Mouse (Mus musculus): Measurements from ENCODE around the gene Tcf7l2. TPM values are rescaled to one million over a fixed set of nuclear protein-coding genes. Genes with fewer than 3 reads are reported as not detected.

Tcf7l2 gene
- polyA plus RNA-seq, 1 experiment = 5.4 TPM

GRCm38 (mm10) chr19:55719524-55720408 is 21.9 kb upstream of the Tcf7l2 start:
- TF ChIP-seq POLR2A (IDR thresholded peaks at IDR 0.05; ENCODE audit: insufficient read length, low read depth) (no peak), MYOD1 (IDR thresholded peaks at IDR 0.05; ENCODE audit: control insufficient read depth in 1 of 3, insufficient read length in 2 of 3, low read depth in 2 of 3) (peak in 1 of 3 experiments; percentile 8), MYOG (IDR thresholded peaks at IDR 0.05; ENCODE audit: control insufficient read depth in 1 of 3, insufficient read depth in 1 of 3, insufficient read length in 2 of 3, low read depth in 2 of 3) (peak in 1 of 3 experiments; percentile 76)
- Histone ChIP-seq H3K4me2 (ENCODE audit: low read depth) (peak overlapping the region; percentile 86), H3K36me3 (ENCODE audit: control insufficient read depth, insufficient read depth) (no peaks in the 10 kb centered on the region), H3K79me2 (ENCODE audit: control insufficient read depth, insufficient read depth) (no peaks in the 10 kb centered on the region), H3K27me3 (ENCODE audit: control insufficient read depth, insufficient read depth, insufficient read length) (no peaks in the 10 kb centered on the region), H3ac (ENCODE audit: control insufficient read depth, insufficient read length) (no peak overlapping the region), H3K4me3 (peak overlapping the region; percentile 8)

GRCm38 (mm10) chr19:55720409-55721092 is 21.1 kb upstream of the Tcf7l2 start:
- H3K79me2 ChIP-seq (ENCODE audit: control insufficient read depth, insufficient read depth) = no peaks in the 10 kb centered on the region
- H3K36me3 ChIP-seq (ENCODE audit: control insufficient read depth, insufficient read depth) = no peaks in the 10 kb centered on the region
- H3K4me3 ChIP-seq = peak overlapping the region; percentile 8
- H3ac ChIP-seq (ENCODE audit: control insufficient read depth, insufficient read length) = no peak overlapping the region
- H3K4me2 ChIP-seq (ENCODE audit: low read depth) = peak overlapping the region; percentile 86
- H3K27me3 ChIP-seq (ENCODE audit: control insufficient read depth, insufficient read depth, insufficient read length) = no peaks in the 10 kb centered on the region
- TF ChIP-seq MYOD1 (IDR thresholded peaks at IDR 0.05; ENCODE audit: control insufficient read depth in 1 of 3, insufficient read length in 2 of 3, low read depth in 2 of 3) = peak; percentile 94 to 98 (median 96)
- peak; percentile 23 for TF ChIP-seq TCF3 (IDR thresholded peaks at IDR 0.05; ENCODE audit: insufficient read length, low read depth)
- peak in 1 of 3 experiments; percentile 56 for TF ChIP-seq MYOG (IDR thresholded peaks at IDR 0.05; ENCODE audit: control insufficient read depth in 1 of 3, insufficient read depth in 1 of 3, insufficient read length in 2 of 3, low read depth in 2 of 3)
- no peak for TF ChIP-seq USF1 (IDR thresholded peaks at IDR 0.05; ENCODE audit: low read depth)
- TF ChIP-seq TCF12 (IDR thresholded peaks at IDR 0.05; ENCODE audit: insufficient read depth, poor library complexity, severe bottlenecking) = peak; percentile 73
- TF ChIP-seq CEBPB (IDR thresholded peaks at IDR 0.05; ENCODE audit: insufficient read depth, poor library complexity, severe bottlenecking) = 0 out of 2 replicates have a peak, but pooled peaks have one; percentile 30
- TF ChIP-seq SRF (IDR thresholded peaks at IDR 0.05; ENCODE audit: control insufficient read depth, insufficient read length, low read depth) = no peak

- H3K4me2 ChIP-seq (ENCODE audit: low read depth) = no peak overlapping the region
- no peaks in the 10 kb centered on the region for H3K79me2 ChIP-seq (ENCODE audit: control insufficient read depth, insufficient read depth)
- H3K27me3 ChIP-seq (ENCODE audit: control insufficient read depth, insufficient read depth, insufficient read length) = no peaks in the 10 kb centered on the region
Observed at GRCm38 (mm10) chr19:55722376-55722775, 19.2 kb upstream of the Tcf7l2 start.

GRCm38 (mm10) chr19:55729376-55729775 is 12.2 kb upstream of the Tcf7l2 start:
- Histone ChIP-seq H3K4me2 (ENCODE audit: low read depth) (no peak overlapping the region), H3K27me3 (ENCODE audit: control insufficient read depth, insufficient read depth, insufficient read length) (no peaks in the 10 kb centered on the region), H3K4me3 (no peak overlapping the region), H3K79me2 (ENCODE audit: control insufficient read depth, insufficient read depth) (no peaks in the 10 kb centered on the region), H3ac (ENCODE audit: control insufficient read depth, insufficient read length) (no peak overlapping the region), H3K36me3 (ENCODE audit: control insufficient read depth, insufficient read depth) (no peaks in the 10 kb centered on the region)
- TF ChIP-seq CEBPB (IDR thresholded peaks at IDR 0.05; ENCODE audit: insufficient read depth, poor library complexity, severe bottlenecking) = no peak
- TF ChIP-seq MYOG (IDR thresholded peaks at IDR 0.05; ENCODE audit: control insufficient read depth in 1 of 3, insufficient read depth in 1 of 3, insufficient read length in 2 of 3, low read depth in 2 of 3) = no peak
- no peak for TF ChIP-seq POLR2A (IDR thresholded peaks at IDR 0.05; ENCODE audit: insufficient read length, low read depth)
- TF ChIP-seq SRF (IDR thresholded peaks at IDR 0.05; ENCODE audit: control insufficient read depth, insufficient read length, low read depth) = no peak

More at GRCm38 (mm10) chr19:55722376-55722775, 19.2 kb upstream of the Tcf7l2 start:
- no peak overlapping the region for H3K4me3 ChIP-seq
- H3K36me3 ChIP-seq (ENCODE audit: control insufficient read depth, insufficient read depth) = no peaks in the 10 kb centered on the region
- TF ChIP-seq MYOG (IDR thresholded peaks at IDR 0.05; ENCODE audit: control insufficient read depth in 1 of 3, insufficient read depth in 1 of 3, insufficient read length in 2 of 3, low read depth in 2 of 3) = no peak
- no peak for TF ChIP-seq POLR2AphosphoS2 (IDR thresholded peaks at IDR 0.05; ENCODE audit: insufficient read length, low read depth)
- TF ChIP-seq MYOD1 (IDR thresholded peaks at IDR 0.05; ENCODE audit: control insufficient read depth in 1 of 3, insufficient read length in 2 of 3, low read depth in 2 of 3) = no peak
- TF ChIP-seq SRF (IDR thresholded peaks at IDR 0.05; ENCODE audit: control insufficient read depth, insufficient read length, low read depth) = no peak
- TF ChIP-seq POLR2A (IDR thresholded peaks at IDR 0.05; ENCODE audit: insufficient read length, low read depth) = no peak
- TF ChIP-seq REST (IDR thresholded peaks at IDR 0.05; ENCODE audit: insufficient read depth, insufficient read length) = no peak
- no peak for TF ChIP-seq E2F4 (IDR thresholded peaks at IDR 0.05; ENCODE audit: insufficient read depth)
- TF ChIP-seq TCF3 (IDR thresholded peaks at IDR 0.05; ENCODE audit: insufficient read length, low read depth) = no peak
- TF ChIP-seq CEBPB (IDR thresholded peaks at IDR 0.05; ENCODE audit: insufficient read depth, poor library complexity, severe bottlenecking) = no peak
- TF ChIP-seq USF1 (IDR thresholded peaks at IDR 0.05; ENCODE audit: low read depth) = no peak
- TF ChIP-seq TCF12 (IDR thresholded peaks at IDR 0.05; ENCODE audit: insufficient read depth, poor library complexity, severe bottlenecking) = no peak
- TF ChIP-seq MAX (IDR thresholded peaks at IDR 0.05; ENCODE audit: low read depth) = no peak
- H3ac ChIP-seq (ENCODE audit: control insufficient read depth, insufficient read length) = no peak overlapping the region

- Histone ChIP-seq H3K36me3 (ENCODE audit: control insufficient read depth, insufficient read depth) (no peaks in the 10 kb centered on the region), H3ac (ENCODE audit: control insufficient read depth, insufficient read length) (no peak overlapping the region), H3K4me3 (no peak overlapping the region), H3K27me3 (ENCODE audit: control insufficient read depth, insufficient read depth, insufficient read length) (no peaks in the 10 kb centered on the region), H3K79me2 (ENCODE audit: control insufficient read depth, insufficient read depth) (no peaks in the 10 kb centered on the region), H3K4me2 (ENCODE audit: low read depth) (no peak overlapping the region)
- TF ChIP-seq MYOD1 (IDR thresholded peaks at IDR 0.05; ENCODE audit: control insufficient read depth in 1 of 3, insufficient read length in 2 of 3, low read depth in 2 of 3) (no peak), TCF12 (IDR thresholded peaks at IDR 0.05; ENCODE audit: insufficient read depth, poor library complexity, severe bottlenecking) (no peak), SRF (IDR thresholded peaks at IDR 0.05; ENCODE audit: control insufficient read depth, insufficient read length, low read depth) (no peak), REST (IDR thresholded peaks at IDR 0.05; ENCODE audit: insufficient read depth, insufficient read length) (no peak), MYOG (IDR thresholded peaks at IDR 0.05; ENCODE audit: control insufficient read depth in 1 of 3, insufficient read depth in 1 of 3, insufficient read length in 2 of 3, low read depth in 2 of 3) (no peak), CEBPB (IDR thresholded peaks at IDR 0.05; ENCODE audit: insufficient read depth, poor library complexity, severe bottlenecking) (no peak), POLR2AphosphoS2 (IDR thresholded peaks at IDR 0.05; ENCODE audit: insufficient read length, low read depth) (no peak), TCF3 (IDR thresholded peaks at IDR 0.05; ENCODE audit: insufficient read length, low read depth) (no peak), E2F4 (IDR thresholded peaks at IDR 0.05; ENCODE audit: insufficient read depth) (no peak), POLR2A (IDR thresholded peaks at IDR 0.05; ENCODE audit: insufficient read length, low read depth) (no peak), MAX (IDR thresholded peaks at IDR 0.05; ENCODE audit: low read depth) (no peak), USF1 (IDR thresholded peaks at IDR 0.05; ENCODE audit: low read depth) (no peak)
Observed at GRCm38 (mm10) chr19:55732499-55732898, 9.1 kb upstream of the Tcf7l2 start.
